Mouse (Mus musculus): ENCODE results near the gene Etfbkmt. TPM values are rescaled to one million over a fixed set of nuclear protein-coding genes. Genes with fewer than 3 reads are reported as not detected.

The Etfbkmt gene
- polyA plus RNA-seq, 1 experiment from 2014 or later, result 10.2 TPM

DNA sequence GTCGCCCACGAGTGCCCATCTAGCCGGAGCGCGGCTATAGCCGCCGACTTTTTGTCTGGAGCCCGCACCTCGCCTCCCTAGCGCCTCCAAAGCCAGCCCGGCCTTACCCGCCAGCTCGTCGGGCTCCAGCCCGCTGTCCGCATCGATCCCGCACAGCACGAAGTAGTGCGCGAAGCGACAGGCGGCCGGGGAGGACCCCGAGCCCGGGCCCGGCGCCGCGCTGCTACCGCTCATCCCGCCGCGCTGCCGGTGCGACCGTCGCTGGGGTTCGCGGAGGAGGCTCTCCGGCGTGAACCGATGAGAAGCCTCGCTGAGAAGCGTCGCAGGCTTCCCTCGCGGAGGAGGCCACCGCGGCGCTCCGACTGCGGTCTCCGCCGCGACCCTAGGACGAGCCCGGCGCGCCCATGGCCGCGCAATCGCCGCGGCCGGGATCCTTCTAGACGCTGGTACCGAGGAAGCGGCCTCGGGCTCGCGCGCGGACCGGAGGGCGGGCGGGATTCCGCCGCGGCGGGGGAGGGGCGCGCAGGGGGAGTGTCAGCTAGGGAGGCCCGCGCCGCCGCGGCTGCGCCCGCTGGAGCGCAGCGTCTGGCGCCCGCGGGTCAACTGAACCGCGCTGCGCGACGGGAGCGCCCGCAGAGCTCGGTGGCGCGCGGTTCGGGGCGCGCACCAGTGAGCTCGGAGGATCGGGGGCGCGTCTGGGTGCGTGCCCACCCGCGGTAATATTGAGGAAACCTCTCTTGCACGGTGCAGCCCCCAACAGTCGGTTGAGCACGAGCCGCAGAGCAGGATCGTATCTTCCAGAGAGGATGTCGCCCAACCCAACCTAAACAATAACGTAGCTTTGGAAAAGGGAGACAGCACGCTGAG is 38.3 kb upstream of the Etfbkmt start, which contains the start of gene Dennd5b:
Dennd5b (minus strand) TSS at position 605 of the 867 bp plus-strand sequence.
- Histone ChIP-seq H3K27ac (ENCODE audit: low read depth, low read length) (peak within 1 kb of the TSS; percentile 89), H3K4me2 (ENCODE audit: low read depth, low read length, severe bottlenecking) (peak within 1 kb of the TSS; percentile 75), H3K9ac (ENCODE audit: low read length) (peak within 1 kb of the TSS; percentile 95), H3K27me3 (ENCODE audit: control insufficient read depth, insufficient read depth, low read length) (no peaks in the 10 kb centered on the region), H3K36me3 (ENCODE audit: control insufficient read depth, insufficient read depth, low read length) (no peaks in the 10 kb centered on the region), H3K4me1 (replicated peaks; ENCODE audit: control insufficient read depth, insufficient read depth, low read length) (no peaks in the 10 kb centered on the region), H3K9me3 (ENCODE audit: control insufficient read depth, low read length) (no peaks in the 10 kb centered on the region), H3K4me3 (ENCODE audit: low read depth, low read length) (peak within 1 kb of the TSS; percentile 83)
- ATAC-seq (replicated peaks; ENCODE audit: low FRiP score), result peak; percentile 93
- WGBS, result under 1% methylated on average over 122 of the region's 124 CpGs
- DNase-seq (ENCODE audit: low spot score), result peak; percentile 90

GRCm38 (mm10) chr6:149101943-149102243 is 37.8 kb upstream of the Etfbkmt start:
- H3K36me3 ChIP-seq (ENCODE audit: control insufficient read depth, insufficient read depth, low read length), result no peaks in the 10 kb centered on the region
- H3K27me3 ChIP-seq (ENCODE audit: control insufficient read depth, insufficient read depth, low read length), result no peaks in the 10 kb centered on the region
- no peaks in the 10 kb centered on the region for H3K9me3 ChIP-seq (ENCODE audit: control insufficient read depth, low read length)
- H3K27ac ChIP-seq (ENCODE audit: low read depth, low read length), result peak overlapping the region; percentile 89; the same call in 1 of the 2 replicates
- WGBS, result 13% methylated on average over 7 of the region's 7 CpGs
- peak; percentile 31; the same call in 1 of the 2 replicates for ATAC-seq (replicated peaks; ENCODE audit: low FRiP score)
- no peak for DNase-seq (ENCODE audit: low spot score)
- no peaks in the 10 kb centered on the region for H3K4me1 ChIP-seq (replicated peaks; ENCODE audit: control insufficient read depth, insufficient read depth, low read length)
- H3K4me3 ChIP-seq (ENCODE audit: low read depth, low read length), result peak overlapping the region; percentile 83
- peak overlapping the region; percentile 95 for H3K9ac ChIP-seq (ENCODE audit: low read length)
- peak overlapping the region; percentile 75 for H3K4me2 ChIP-seq (ENCODE audit: low read depth, low read length, severe bottlenecking)

DNA sequence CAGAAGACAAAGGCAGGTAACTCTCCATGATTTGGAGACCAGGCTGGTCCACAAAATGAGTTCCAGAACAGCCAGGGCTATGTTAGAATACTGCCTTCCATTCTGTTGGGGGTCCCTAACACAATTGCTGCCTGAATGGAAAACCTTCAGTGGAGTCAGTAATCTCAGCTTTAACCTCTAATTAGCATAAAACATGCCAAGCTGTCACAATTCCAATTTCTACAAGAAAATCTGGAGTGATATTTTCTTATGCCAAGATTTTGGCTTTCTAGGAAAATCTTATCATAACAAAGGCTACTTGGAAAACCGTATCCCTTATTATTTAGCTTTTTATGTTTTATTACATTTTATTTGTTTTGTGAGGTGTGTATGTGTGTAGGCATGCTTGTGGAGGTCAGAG is 36.2 kb upstream of the Etfbkmt start:
- Histone ChIP-seq H3K36me3 (ENCODE audit: control insufficient read depth, insufficient read depth, low read length) (no peaks in the 10 kb centered on the region), H3K4me3 (ENCODE audit: low read depth, low read length) (no peak overlapping the region), H3K27me3 (ENCODE audit: control insufficient read depth, insufficient read depth, low read length) (no peaks in the 10 kb centered on the region), H3K9ac (ENCODE audit: low read length) (no peak overlapping the region), H3K9me3 (ENCODE audit: control insufficient read depth, low read length) (no peaks in the 10 kb centered on the region), H3K27ac (ENCODE audit: low read depth, low read length) (no peak overlapping the region), H3K4me1 (replicated peaks; ENCODE audit: control insufficient read depth, insufficient read depth, low read length) (no peaks in the 10 kb centered on the region), H3K4me2 (ENCODE audit: low read depth, low read length, severe bottlenecking) (no peak overlapping the region)
- DNase-seq (ENCODE audit: low spot score) (no peak), ATAC-seq (replicated peaks; ENCODE audit: low FRiP score) (no peak)
- 89% methylated on average over 1 of the region's 1 CpGs for WGBS

DNA sequence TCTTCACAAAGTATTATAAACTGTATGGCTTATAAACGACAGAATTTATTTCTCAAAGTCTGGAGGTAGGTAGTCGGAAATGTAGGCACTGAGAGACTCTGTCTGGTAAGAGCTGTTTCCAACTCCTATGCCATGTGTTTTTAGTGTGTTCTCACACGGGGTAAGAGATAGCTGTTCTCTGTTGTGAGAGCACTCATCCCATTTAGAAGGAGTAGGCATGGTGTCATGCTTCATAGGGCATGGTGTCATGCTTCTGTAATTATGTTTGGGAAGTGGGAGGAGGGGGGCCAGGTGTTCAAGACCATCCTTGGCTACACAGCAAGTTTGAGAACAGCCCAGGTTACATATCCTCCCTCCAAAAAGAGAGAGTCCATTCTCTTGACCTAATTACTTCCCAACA is 32.0 kb upstream of the Etfbkmt start:
- H3K4me3 ChIP-seq (ENCODE audit: low read depth, low read length), result no peak overlapping the region
- no peaks in the 10 kb centered on the region for H3K27me3 ChIP-seq (ENCODE audit: control insufficient read depth, insufficient read depth, low read length)
- H3K9me3 ChIP-seq (ENCODE audit: control insufficient read depth, low read length), result no peaks in the 10 kb centered on the region
- no peak for DNase-seq (ENCODE audit: low spot score)
- no peak overlapping the region for H3K27ac ChIP-seq (ENCODE audit: low read depth, low read length)
- H3K9ac ChIP-seq (ENCODE audit: low read length), result no peak overlapping the region
- ATAC-seq (replicated peaks; ENCODE audit: low FRiP score), result no peak
- no peaks in the 10 kb centered on the region for H3K4me1 ChIP-seq (replicated peaks; ENCODE audit: control insufficient read depth, insufficient read depth, low read length)
- H3K36me3 ChIP-seq (ENCODE audit: control insufficient read depth, insufficient read depth, low read length), result no peaks in the 10 kb centered on the region
- 77% methylated on average over 3 of the region's 3 CpGs for WGBS
- H3K4me2 ChIP-seq (ENCODE audit: low read depth, low read length, severe bottlenecking), result no peak overlapping the region

DNA sequence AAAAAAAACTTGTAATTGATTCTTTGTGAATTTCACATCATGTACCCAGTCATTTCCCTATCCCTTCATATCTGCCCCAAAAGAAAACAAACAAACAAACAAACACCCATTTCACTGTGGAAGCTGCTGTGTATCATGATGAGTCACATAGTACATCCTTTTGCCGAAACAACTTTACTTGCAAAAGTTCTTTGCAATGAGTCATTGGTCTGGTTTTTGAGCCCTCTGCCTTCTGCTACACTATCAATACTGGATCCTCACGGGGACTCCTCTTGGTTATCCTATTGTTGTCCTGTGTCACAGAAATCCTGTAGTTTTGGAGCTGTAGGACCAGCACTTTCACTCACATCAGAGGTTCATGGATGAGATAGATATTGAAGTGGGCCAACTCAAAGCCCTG is 30.7 kb upstream of the Etfbkmt start:
- ATAC-seq (replicated peaks; ENCODE audit: low FRiP score), result no peak
- Histone ChIP-seq H3K4me1 (replicated peaks; ENCODE audit: control insufficient read depth, insufficient read depth, low read length) (no peaks in the 10 kb centered on the region), H3K9ac (ENCODE audit: low read length) (no peak overlapping the region), H3K4me2 (ENCODE audit: low read depth, low read length, severe bottlenecking) (no peak overlapping the region), H3K4me3 (ENCODE audit: low read depth, low read length) (no peak overlapping the region), H3K9me3 (ENCODE audit: control insufficient read depth, low read length) (no peaks in the 10 kb centered on the region), H3K27me3 (ENCODE audit: control insufficient read depth, insufficient read depth, low read length) (no peaks in the 10 kb centered on the region), H3K27ac (ENCODE audit: low read depth, low read length) (no peak overlapping the region), H3K36me3 (ENCODE audit: control insufficient read depth, insufficient read depth, low read length) (no peaks in the 10 kb centered on the region)
- 86% methylated on average over 2 of the region's 2 CpGs for WGBS
- no peak for DNase-seq (ENCODE audit: low spot score)

GRCm38 (mm10) chr6:149116992-149117391 is 22.7 kb upstream of the Etfbkmt start:
- Histone ChIP-seq H3K4me1 (replicated peaks; ENCODE audit: control insufficient read depth, insufficient read depth, low read length) (no peaks in the 10 kb centered on the region), H3K4me3 (ENCODE audit: low read depth, low read length) (no peak overlapping the region), H3K9me3 (ENCODE audit: control insufficient read depth, low read length) (no peaks in the 10 kb centered on the region), H3K36me3 (ENCODE audit: control insufficient read depth, insufficient read depth, low read length) (no peaks in the 10 kb centered on the region), H3K4me2 (ENCODE audit: low read depth, low read length, severe bottlenecking) (no peak overlapping the region), H3K27me3 (ENCODE audit: control insufficient read depth, insufficient read depth, low read length) (no peaks in the 10 kb centered on the region), H3K27ac (ENCODE audit: low read depth, low read length) (no peak overlapping the region), H3K9ac (ENCODE audit: low read length) (no peak overlapping the region)
- ATAC-seq (replicated peaks; ENCODE audit: low FRiP score), result no peak
- no peak for DNase-seq (ENCODE audit: low spot score)

- no peaks in the 10 kb centered on the region for H3K9me3 ChIP-seq (ENCODE audit: control insufficient read depth, low read length)
- H3K4me3 ChIP-seq (ENCODE audit: low read depth, low read length), result no peak overlapping the region
- ATAC-seq (replicated peaks; ENCODE audit: low FRiP score), result no peak
- H3K27ac ChIP-seq (ENCODE audit: low read depth, low read length), result no peak overlapping the region
- no peaks in the 10 kb centered on the region for H3K36me3 ChIP-seq (ENCODE audit: control insufficient read depth, insufficient read depth, low read length)
- H3K27me3 ChIP-seq (ENCODE audit: control insufficient read depth, insufficient read depth, low read length), result no peaks in the 10 kb centered on the region
- H3K4me1 ChIP-seq (replicated peaks; ENCODE audit: control insufficient read depth, insufficient read depth, low read length), result no peaks in the 10 kb centered on the region
- H3K9ac ChIP-seq (ENCODE audit: low read length), result no peak overlapping the region
- WGBS, result 74% methylated on average over 2 of the region's 2 CpGs
- H3K4me2 ChIP-seq (ENCODE audit: low read depth, low read length, severe bottlenecking), result no peak overlapping the region
- no peak for DNase-seq (ENCODE audit: low spot score)
Measured at GRCm38 (mm10) chr6:149118935-149119334, 20.7 kb upstream of the Etfbkmt start.

DNA sequence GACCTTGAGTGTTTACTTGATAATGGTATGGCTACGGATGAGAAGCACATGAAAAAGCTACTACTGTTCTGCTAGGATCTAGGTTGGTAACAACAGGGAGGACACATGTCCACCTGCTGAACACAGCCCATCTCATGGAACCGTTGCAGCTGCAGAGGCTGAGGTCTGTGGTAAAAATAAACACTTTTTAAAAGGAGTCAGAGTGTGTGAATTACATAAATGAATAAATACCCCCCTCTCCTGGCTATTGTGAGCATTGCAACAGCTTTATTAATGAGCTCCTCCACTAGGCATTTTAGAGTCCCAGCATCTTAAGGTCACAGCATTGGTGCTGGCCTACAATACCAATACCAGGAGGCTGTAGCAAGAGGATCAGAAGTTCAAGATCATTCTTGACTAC is 19.8 kb upstream of the Etfbkmt start:
- Histone ChIP-seq H3K36me3 (ENCODE audit: control insufficient read depth, insufficient read depth, low read length) (no peaks in the 10 kb centered on the region), H3K27me3 (ENCODE audit: control insufficient read depth, insufficient read depth, low read length) (no peaks in the 10 kb centered on the region), H3K9ac (ENCODE audit: low read length) (no peak overlapping the region), H3K4me1 (replicated peaks; ENCODE audit: control insufficient read depth, insufficient read depth, low read length) (no peaks in the 10 kb centered on the region), H3K9me3 (ENCODE audit: control insufficient read depth, low read length) (no peaks in the 10 kb centered on the region), H3K4me2 (ENCODE audit: low read depth, low read length, severe bottlenecking) (no peak overlapping the region), H3K27ac (ENCODE audit: low read depth, low read length) (no peak overlapping the region), H3K4me3 (ENCODE audit: low read depth, low read length) (no peak overlapping the region)
- 45% methylated on average over 2 of the region's 2 CpGs for WGBS
- DNase-seq (ENCODE audit: low spot score) (no peak), ATAC-seq (replicated peaks; ENCODE audit: low FRiP score) (no peak)

- ATAC-seq (replicated peaks; ENCODE audit: low FRiP score) (no peak), DNase-seq (ENCODE audit: low spot score) (no peak)
- H3K4me1 ChIP-seq (replicated peaks; ENCODE audit: control insufficient read depth, insufficient read depth, low read length), result no peaks in the 10 kb centered on the region
- H3K36me3 ChIP-seq (ENCODE audit: control insufficient read depth, insufficient read depth, low read length), result no peaks in the 10 kb centered on the region
- H3K27me3 ChIP-seq (ENCODE audit: control insufficient read depth, insufficient read depth, low read length), result no peaks in the 10 kb centered on the region
- WGBS, result 72% methylated on average over 3 of the region's 3 CpGs
- no peak overlapping the region for H3K4me3 ChIP-seq (ENCODE audit: low read depth, low read length)
- no peaks in the 10 kb centered on the region for H3K9me3 ChIP-seq (ENCODE audit: control insufficient read depth, low read length)
- no peak overlapping the region for H3K27ac ChIP-seq (ENCODE audit: low read depth, low read length)
- no peak overlapping the region for H3K4me2 ChIP-seq (ENCODE audit: low read depth, low read length, severe bottlenecking)
- no peak overlapping the region for H3K9ac ChIP-seq (ENCODE audit: low read length)
Measured at GRCm38 (mm10) chr6:149123042-149123441, 16.6 kb upstream of the Etfbkmt start.

All from forebrain, embryonic 11.5 days (tissue).